Mouse (Mus musculus): ENCODE data around the gene Olfr130.

Olfr130 gene

GRCm38 (mm10) chr17:38063621-38064020 is at the start of gene Olfr130:
Olfr130 (plus strand) TSS chr17:38063921.
- in situ Hi-C loops (cut with MboI, MseI): no loop called here

DNA sequence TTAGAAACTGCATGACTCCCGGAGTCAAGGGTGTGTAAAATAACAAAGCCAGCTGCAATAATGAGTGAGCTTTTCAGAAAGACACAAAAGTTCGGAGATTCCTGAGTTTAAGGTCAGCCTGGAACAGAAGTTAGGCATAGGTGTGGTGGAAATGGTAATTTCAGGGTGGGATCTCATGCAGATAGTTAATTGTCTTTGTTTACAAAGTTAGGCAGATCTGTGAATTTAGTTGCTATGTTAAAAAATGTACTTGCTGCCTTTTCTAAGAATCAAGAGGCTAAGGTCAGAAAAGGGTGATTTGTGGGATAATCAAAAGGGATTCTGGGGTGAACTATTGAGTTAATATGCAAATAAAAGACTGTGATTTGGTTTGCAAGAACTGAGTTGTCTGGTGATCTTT is 47.4 kb upstream of the Olfr130 start:
- in situ Hi-C loops (cut with MboI, MseI): no loop called here

DNA sequence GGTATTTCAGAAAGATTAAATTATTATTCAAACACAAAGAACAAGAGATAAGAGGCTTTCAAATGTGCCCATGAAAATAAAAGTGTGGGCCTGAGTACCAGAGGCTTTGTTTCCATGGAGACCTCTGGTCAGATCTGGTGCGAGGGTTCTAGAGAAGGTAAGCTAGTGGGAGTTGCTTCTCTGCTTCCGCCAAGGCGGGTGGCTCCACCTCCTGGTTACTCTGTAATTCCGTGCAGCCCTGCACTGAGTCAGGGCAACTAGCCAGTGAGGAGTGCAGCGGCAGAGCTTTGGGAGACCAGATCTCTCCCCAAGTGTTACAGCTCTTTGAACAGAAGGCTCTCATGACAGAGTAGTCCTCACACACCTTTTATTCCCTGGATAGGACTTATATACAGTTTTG is 37.4 kb upstream of the Olfr130 start:
- in situ Hi-C loops (cut with MboI, MseI): no loop called here

DNA sequence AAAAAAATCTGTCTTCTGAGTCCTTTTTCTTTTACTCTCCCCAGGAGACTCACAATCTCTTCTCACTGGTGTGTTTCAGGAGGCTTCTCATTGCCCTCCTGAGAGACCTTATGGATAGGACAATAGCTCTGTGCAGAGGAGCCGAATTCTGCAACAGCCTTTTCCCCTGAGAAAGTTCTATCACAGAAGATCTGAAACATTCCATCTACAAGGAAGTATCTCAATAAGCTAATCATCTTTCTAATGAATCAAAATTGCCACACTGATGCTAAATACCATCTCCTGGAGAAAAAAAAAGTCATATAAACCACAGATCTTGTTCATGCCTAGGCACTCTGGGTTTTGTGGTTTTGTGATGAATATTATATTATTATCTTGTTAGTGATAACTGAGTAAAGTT is 3.7 kb upstream of the Olfr130 start, which contains the start of gene Olfr129:
Gene Olfr129, minus strand, starts transcription at position 101 of the 400 bp plus-strand sequence.
- in situ Hi-C loops (cut with MboI, MseI): no loop called here

DNA sequence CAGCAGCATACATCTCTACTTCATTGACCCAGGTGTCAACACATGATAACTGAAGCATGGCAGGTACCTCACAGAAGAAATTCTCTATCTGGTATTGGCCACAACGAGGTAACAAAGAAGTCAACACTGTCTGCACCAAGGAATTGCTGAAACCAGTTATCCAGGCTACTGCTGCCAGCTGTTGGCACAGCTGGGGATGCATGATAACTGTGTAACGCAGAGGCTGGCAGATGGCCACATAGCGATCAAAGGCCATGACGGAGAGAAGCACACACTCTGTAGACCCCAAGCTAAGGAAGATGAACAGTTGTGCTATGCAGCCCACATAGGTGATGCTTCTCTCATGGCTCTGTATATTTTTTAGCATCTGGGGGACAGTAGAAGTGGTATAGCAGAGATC is 18.6 kb downstream of the Olfr130 start:
- in situ Hi-C loops (cut with MboI, MseI): no loop called here

- in situ Hi-C loops (cut with MboI, MseI): no loop called here
These were observed 24.9 kb downstream of the Olfr130 start, which contains the start of gene Olfr131 for GRCm38 (mm10) chr17:38088593-38088992. Olfr131 (minus strand) TSS chr17:38088693.
